ENCODE assay signal across 8 mouse cellular contexts in genomic region chr13:52822165-52823149, GRCm38 (mm10).
A peak's percentile ranks its signal among the peaks of the same experiment; 100 is the strongest.
DNase-seq lines count a peak whose midpoint lies in the region; ATAC-seq lines count a peak whose summit lies in the region.

No protein-coding gene starts in this region.

- H3K4me3 ChIP-seq in embryonic facial prominence, embryonic 12.5 days: no peak overlapping the region
- no peak overlapping the region for H3K4me3 ChIP-seq in midbrain, embryonic 11.5 days (ENCODE audit: low read depth, low read length)

- WGBS in embryonic facial prominence, embryonic 12.5 days: 10% methylated on average over 22 of the region's 23 CpGs
- 28% methylated on average over 22 of the region's 23 CpGs for WGBS in midbrain, embryonic 11.5 days

- peak overlapping the region; percentile 33 for H3K4me2 ChIP-seq in embryonic facial prominence, embryonic 12.5 days (replicated peaks)
- H3K4me2 ChIP-seq in midbrain, embryonic 11.5 days: no peak overlapping the region

- no peaks in the 10 kb centered on the region for H3K9me3 ChIP-seq in embryonic facial prominence, embryonic 12.5 days
- H3K9me3 ChIP-seq in midbrain, embryonic 11.5 days (ENCODE audit: control insufficient read depth, low read length): no peaks in the 10 kb centered on the region

- H3K9ac ChIP-seq in embryonic facial prominence, embryonic 12.5 days: no peak overlapping the region
- H3K9ac ChIP-seq in midbrain, embryonic 11.5 days (ENCODE audit: low read length): no peak overlapping the region

- no peaks in the 10 kb centered on the region for H3K36me3 ChIP-seq in embryonic facial prominence, embryonic 12.5 days
- H3K36me3 ChIP-seq in midbrain, embryonic 11.5 days (ENCODE audit: control insufficient read depth, insufficient read depth, low read length): no peaks in the 10 kb centered on the region

- peak; percentile 98 for DNase-seq in heart, adult 11 months
- no peak for DNase-seq in heart, postnatal 4 days
- DNase-seq in heart, postnatal 25 days (ENCODE audit: low spot score): peak; percentile 35
- peak; percentile 61 to 71 for DNase-seq in kidney, postnatal 4 days
- DNase-seq in midbrain, embryonic 11.5 days (ENCODE audit: low spot score, missing footprints): peak; percentile 89
- peak; percentile 36 for DNase-seq in testis, postnatal 14 days (ENCODE audit: low spot score)
- DNase-seq in layer of hippocampus, postnatal 36 days: no peak

- 0 out of 2 replicates have a peak overlapping the region, but pooled peaks have one; percentile 50 for H3K27ac ChIP-seq in embryonic facial prominence, embryonic 12.5 days
- H3K27ac ChIP-seq in midbrain, embryonic 11.5 days (ENCODE audit: low read depth, low read length): no peak overlapping the region

- H3K4me1 ChIP-seq in embryonic facial prominence, embryonic 12.5 days: peaks cover 42% of the 10 kb centered on the region
- H3K4me1 ChIP-seq in midbrain, embryonic 11.5 days (ENCODE audit: control insufficient read depth, insufficient read depth, low read length): peaks cover 11% of the 10 kb centered on the region

- no peak for ATAC-seq in embryonic facial prominence, embryonic 12.5 days (ENCODE audit: insufficient number of reproducible peaks, insufficient read depth, low FRiP score, low TSS enrichment)
- peak; percentile 44; the same call in 1 of the 2 replicates for ATAC-seq in midbrain, embryonic 11.5 days (ENCODE audit: low FRiP score)

- no peaks in the 10 kb centered on the region for H3K27me3 ChIP-seq in embryonic facial prominence, embryonic 12.5 days
- no peaks in the 10 kb centered on the region; the same call in 1 of the 2 replicates for H3K27me3 ChIP-seq in midbrain, embryonic 11.5 days (ENCODE audit: control insufficient read depth, insufficient read depth, low read length)

- intact Hi-C loops in heart, postnatal 25 days (cut with DNase I): no loop called here

Comparison
In these comparisons a context has a peak if more than half of its experiments do, and no peak if none do; other contexts are left out.
1. DNase-seq: peak in heart, adult 11 months (single experiment), heart, postnatal 25 days (single experiment), kidney, postnatal 4 days (2 of 2), midbrain, embryonic 11.5 days (single experiment) and testis, postnatal 14 days (single experiment); none in heart, postnatal 4 days (single experiment) and layer of hippocampus, postnatal 36 days (0 of 2).